Mouse (Mus musculus): ENCODE data around the gene Epha2.

Epha2 gene

GRCm38 (mm10) chr4:141303402-141304222, 2.6 kb downstream of the Epha2 start:
- DNase-seq (ENCODE audit: extremely low read depth, low read depth), result no peak

- DNase-seq (ENCODE audit: extremely low read depth, low read depth), result no peak
Measured at GRCm38 (mm10) chr4:141304223-141304611, 3.2 kb downstream of the Epha2 start.

- no peak for DNase-seq (ENCODE audit: extremely low read depth, low read depth)
Measured at GRCm38 (mm10) chr4:141306057-141306456, 5.0 kb downstream of the Epha2 start.

GRCm38 (mm10) chr4:141308381-141308780, 7.3 kb downstream of the Epha2 start:
- DNase-seq (ENCODE audit: extremely low read depth, low read depth), result no peak

- DNase-seq (ENCODE audit: extremely low read depth, low read depth), result no peak
Measured at GRCm38 (mm10) chr4:141308857-141309772, 8.1 kb downstream of the Epha2 start.

- DNase-seq (ENCODE audit: extremely low read depth, low read depth), result no peak
Measured at GRCm38 (mm10) chr4:141309773-141310145, 8.7 kb downstream of the Epha2 start.

- no peak for DNase-seq (ENCODE audit: extremely low read depth, low read depth)
Measured at GRCm38 (mm10) chr4:141310191-141310606, 9.2 kb downstream of the Epha2 start.

- no peak for DNase-seq (ENCODE audit: extremely low read depth, low read depth)
Measured at GRCm38 (mm10) chr4:141311078-141311477, 10.0 kb downstream of the Epha2 start.

GRCm38 (mm10) chr4:141311506-141311905, 10.5 kb downstream of the Epha2 start:
- DNase-seq (ENCODE audit: extremely low read depth, low read depth), result no peak

- DNase-seq (ENCODE audit: extremely low read depth, low read depth), result no peak
Measured at GRCm38 (mm10) chr4:141311908-141312307, 10.9 kb downstream of the Epha2 start.

- DNase-seq (ENCODE audit: extremely low read depth, low read depth), result no peak
Measured at GRCm38 (mm10) chr4:141312513-141313131, 11.6 kb downstream of the Epha2 start.

- DNase-seq (ENCODE audit: extremely low read depth, low read depth), result no peak
Measured at GRCm38 (mm10) chr4:141313481-141313880, 12.4 kb downstream of the Epha2 start.

- DNase-seq (ENCODE audit: extremely low read depth, low read depth), result no peak
Measured at GRCm38 (mm10) chr4:141313924-141314323, 12.9 kb downstream of the Epha2 start.

GRCm38 (mm10) chr4:141314745-141315144, 13.7 kb downstream of the Epha2 start:
- DNase-seq (ENCODE audit: extremely low read depth, low read depth), result no peak

- DNase-seq (ENCODE audit: extremely low read depth, low read depth), result no peak
Measured at GRCm38 (mm10) chr4:141316023-141316422, 15.0 kb downstream of the Epha2 start.

- DNase-seq (ENCODE audit: extremely low read depth, low read depth), result no peak
Measured at GRCm38 (mm10) chr4:141316498-141317180, 15.6 kb downstream of the Epha2 start.

- DNase-seq (ENCODE audit: extremely low read depth, low read depth), result no peak
Measured at GRCm38 (mm10) chr4:141317914-141318313, 16.9 kb downstream of the Epha2 start.

- no peak for DNase-seq (ENCODE audit: extremely low read depth, low read depth)
Measured at GRCm38 (mm10) chr4:141322526-141322925, 21.5 kb downstream of the Epha2 start.

- DNase-seq (ENCODE audit: extremely low read depth, low read depth), result no peak
Measured at GRCm38 (mm10) chr4:141324771-141325191, 23.7 kb downstream of the Epha2 start.

- no peak for DNase-seq (ENCODE audit: extremely low read depth, low read depth)
Measured at GRCm38 (mm10) chr4:141325636-141326035, 24.6 kb downstream of the Epha2 start.

GRCm38 (mm10) chr4:141327075-141327474, 26.0 kb downstream of the Epha2 start:
- no peak for DNase-seq (ENCODE audit: extremely low read depth, low read depth)

Data from MEL-GATA-1-ER (cell line).